Mouse (Mus musculus) neural tube, embryonic 15.5 days (tissue): ENCODE data around the gene Map3k9. TPM values are rescaled to one million over a fixed set of nuclear protein-coding genes. Genes with fewer than 3 reads are reported as not detected.

Source experiments
- ATAC-seq: fragments of 200-750 bp; cut with Nextera tagmentation; 2 replicates; pipeline ENCODE4 v1.8.0; 2017; ENCODE audit warnings: mild to moderate bottlenecking, moderate TSS enrichment, moderate library complexity; ENCODE audit not compliant: low FRiP score
- H3K27ac ChIP-seq: fragments of 300-500 bp; sonication (generic); replicated peaks from 2 replicates; pipeline ENCODE4 v1.5.1; 2015; ENCODE audit warnings: mild to moderate bottlenecking, inconsistent platforms
- H3K27me3 ChIP-seq: fragments of 300-500 bp; sonication (generic); replicated peaks from 2 replicates; pipeline ENCODE4 v1.6.1; 2015; ENCODE audit warnings: inconsistent platforms
- H3K36me3 ChIP-seq: fragments of 300-500 bp; sonication (generic); 2 replicates; pipeline ENCODE4 v1.6.1; 2015; ENCODE audit warnings: inconsistent platforms
- H3K4me1 ChIP-seq: fragments of 300-500 bp; sonication (generic); 2 replicates; pipeline ENCODE4 v1.6.1; 2015; ENCODE audit warnings: inconsistent platforms
- H3K4me2 ChIP-seq: fragments of 300-500 bp; sonication (generic); 2 replicates; pipeline ENCODE4 v1.6.1; 2015; ENCODE audit warnings: inconsistent platforms, mild to moderate bottlenecking, moderate library complexity
- H3K4me3 ChIP-seq: fragments of 300-500 bp; sonication (generic); replicated peaks from 2 replicates; pipeline ENCODE4 v1.5.1; 2015; ENCODE audit warnings: mild to moderate bottlenecking, inconsistent platforms
- H3K9ac ChIP-seq: fragments of 300-500 bp; sonication (generic); replicated peaks from 2 replicates; pipeline ENCODE4 v1.6.1; 2015; ENCODE audit warnings: mild to moderate bottlenecking, inconsistent platforms
- H3K9me3 ChIP-seq: fragments of 300-500 bp; sonication (generic); replicated peaks from 2 replicates; pipeline ENCODE4 v1.6.1; 2016; ENCODE audit warnings: inconsistent platforms
- WGBS: fragments of 180-500 bp; shearing (Covaris S2); methylation state at CpG from one replicate; pipeline ENCODE4 v1.1.7; 2015; ENCODE audit warnings: mixed read lengths; 5-methylcytosine and 5-hydroxymethylcytosine counted together
- polyA plus RNA-seq: library from polyadenylated mRNA; unstranded; fragments of >200 nt; fragmentation: Nextera tagmentation; extraction: Ambion mirVana; gene quantifications from 2 replicates; pipeline ENCODE4 v1.2.1, GENCODE M21; 2015

Gene Map3k9
- polyA plus RNA-seq, 1 experiment from 2014 or later = 11.5 TPM

GRCm38 (mm10) chr12:81782606-81783005 lies 1.6 kb upstream of the Map3k9 start:
- peaks cover 26% of the 10 kb centered on the region for H3K4me1 ChIP-seq
- no peak overlapping the region for H3K27ac ChIP-seq
- no peaks in the 10 kb centered on the region for H3K36me3 ChIP-seq
- no peak overlapping the region for H3K4me2 ChIP-seq
- H3K9ac ChIP-seq = no peak overlapping the region
- ATAC-seq = no peak
- H3K27me3 ChIP-seq = peaks cover 2% of the 10 kb centered on the region; the same call in 1 of the 2 replicates
- no peaks in the 10 kb centered on the region for H3K9me3 ChIP-seq
- 90% methylated on average over 6 of the region's 6 CpGs for WGBS
- no peak overlapping the region for H3K4me3 ChIP-seq

- H3K9ac ChIP-seq = peak overlapping the region; percentile 77
- H3K4me1 ChIP-seq = peaks cover 27% of the 10 kb centered on the region
- peak overlapping the region; percentile 67 for H3K4me3 ChIP-seq
- peak; percentile 73 for ATAC-seq
- H3K27ac ChIP-seq = peak overlapping the region; percentile 87
- H3K27me3 ChIP-seq = peaks cover 2% of the 10 kb centered on the region; the same call in 1 of the 2 replicates
- no peaks in the 10 kb centered on the region for H3K9me3 ChIP-seq
- H3K36me3 ChIP-seq = no peaks in the 10 kb centered on the region
- under 1% methylated on average over 84 of the region's 91 CpGs for WGBS
- peak overlapping the region; percentile 69 for H3K4me2 ChIP-seq
Measured at GRCm38 (mm10) chr12:81780271-81781093, 493 bp downstream of the Map3k9 start.

- no peak for ATAC-seq
- Histone ChIP-seq H3K36me3 (no peaks in the 10 kb centered on the region), H3K4me1 (peaks cover 27% of the 10 kb centered on the region), H3K9me3 (no peaks in the 10 kb centered on the region), H3K27ac (no peak overlapping the region), H3K4me3 (peak overlapping the region; percentile 67), H3K27me3 (peaks cover 2% of the 10 kb centered on the region; the same call in 1 of the 2 replicates), H3K9ac (peak overlapping the region; percentile 77), H3K4me2 (peak overlapping the region; percentile 69)
- 7% methylated on average over 12 of the region's 12 CpGs for WGBS
Measured at GRCm38 (mm10) chr12:81779831-81780230, 1.1 kb downstream of the Map3k9 start.

GRCm38 (mm10) chr12:81776191-81776590 lies 4.8 kb downstream of the Map3k9 start:
- H3K27ac ChIP-seq = no peak overlapping the region
- H3K9ac ChIP-seq = no peak overlapping the region
- peaks cover 23% of the 10 kb centered on the region for H3K4me1 ChIP-seq
- no peak overlapping the region for H3K4me3 ChIP-seq
- ATAC-seq = no peak
- no peak overlapping the region for H3K4me2 ChIP-seq
- no peaks in the 10 kb centered on the region for H3K27me3 ChIP-seq
- H3K36me3 ChIP-seq = peaks cover 8% of the 10 kb centered on the region; the same call in 1 of the 2 replicates
- H3K9me3 ChIP-seq = no peaks in the 10 kb centered on the region
- WGBS = 66% methylated on average over 3 of the region's 3 CpGs

- Histone ChIP-seq H3K9me3 (no peaks in the 10 kb centered on the region), H3K4me3 (no peak overlapping the region), H3K27ac (no peak overlapping the region), H3K9ac (no peak overlapping the region), H3K4me2 (no peak overlapping the region), H3K36me3 (peaks cover 8% of the 10 kb centered on the region; the same call in 1 of the 2 replicates), H3K27me3 (no peaks in the 10 kb centered on the region), H3K4me1 (peaks cover 23% of the 10 kb centered on the region)
- no peak for ATAC-seq
- 96% methylated on average over 2 of the region's 2 CpGs for WGBS
Measured at GRCm38 (mm10) chr12:81775641-81776040, 5.3 kb downstream of the Map3k9 start.

- Histone ChIP-seq H3K9ac (no peak overlapping the region), H3K4me3 (no peak overlapping the region), H3K27me3 (no peaks in the 10 kb centered on the region), H3K9me3 (no peaks in the 10 kb centered on the region), H3K36me3 (peaks cover 17% of the 10 kb centered on the region; the same call in 1 of the 2 replicates), H3K27ac (no peak overlapping the region), H3K4me1 (peaks cover 14% of the 10 kb centered on the region), H3K4me2 (no peak overlapping the region)
- WGBS = 90% methylated on average over 4 of the region's 4 CpGs
- ATAC-seq = no peak
Measured at GRCm38 (mm10) chr12:81774186-81774585, 6.8 kb downstream of the Map3k9 start.

GRCm38 (mm10) chr12:81769458-81769857 lies 11.5 kb downstream of the Map3k9 start:
- Histone ChIP-seq H3K27me3 (no peaks in the 10 kb centered on the region), H3K9ac (no peak overlapping the region), H3K4me2 (no peak overlapping the region), H3K36me3 (peaks cover 20% of the 10 kb centered on the region; the same call in 1 of the 2 replicates), H3K9me3 (no peaks in the 10 kb centered on the region), H3K4me3 (no peak overlapping the region), H3K27ac (no peak overlapping the region), H3K4me1 (no peaks in the 10 kb centered on the region)
- 91% methylated on average over 4 of the region's 4 CpGs for WGBS
- ATAC-seq = no peak

- Histone ChIP-seq H3K4me3 (no peak overlapping the region), H3K36me3 (0 out of 2 replicates have a peak, but pooled peaks cover 11% of the 10 kb centered on the region), H3K9me3 (no peaks in the 10 kb centered on the region), H3K27me3 (no peaks in the 10 kb centered on the region), H3K9ac (no peak overlapping the region), H3K27ac (no peak overlapping the region), H3K4me2 (no peak overlapping the region), H3K4me1 (peaks cover 7% of the 10 kb centered on the region)
- 81% methylated on average over 6 of the region's 6 CpGs for WGBS
- no peak for ATAC-seq
Measured at GRCm38 (mm10) chr12:81765386-81765785, 15.6 kb downstream of the Map3k9 start.

- no peak for ATAC-seq
- Histone ChIP-seq H3K27ac (no peak overlapping the region), H3K36me3 (0 out of 2 replicates have a peak, but pooled peaks cover 4% of the 10 kb centered on the region), H3K4me1 (peaks cover 7% of the 10 kb centered on the region), H3K9me3 (no peaks in the 10 kb centered on the region), H3K9ac (no peak overlapping the region), H3K4me2 (no peak overlapping the region), H3K4me3 (no peak overlapping the region), H3K27me3 (no peaks in the 10 kb centered on the region)
- 90% methylated on average over 5 of the region's 5 CpGs for WGBS
Measured at GRCm38 (mm10) chr12:81764370-81764769, 16.6 kb downstream of the Map3k9 start.

GRCm38 (mm10) chr12:81754651-81755050 lies 26.3 kb downstream of the Map3k9 start:
- Histone ChIP-seq H3K9me3 (no peaks in the 10 kb centered on the region), H3K4me1 (peaks cover 13% of the 10 kb centered on the region; the same call in 1 of the 2 replicates), H3K27ac (no peak overlapping the region), H3K36me3 (no peaks in the 10 kb centered on the region), H3K27me3 (no peaks in the 10 kb centered on the region), H3K4me3 (no peak overlapping the region), H3K9ac (no peak overlapping the region), H3K4me2 (no peak overlapping the region)
- 68% methylated on average over 7 of the region's 7 CpGs for WGBS
- ATAC-seq = no peak

GRCm38 (mm10) chr12:81751116-81751515 lies 29.9 kb downstream of the Map3k9 start:
- WGBS = 81% methylated on average over 4 of the region's 4 CpGs
- Histone ChIP-seq H3K4me2 (no peak overlapping the region), H3K27me3 (no peaks in the 10 kb centered on the region), H3K4me1 (peaks cover 17% of the 10 kb centered on the region), H3K4me3 (no peak overlapping the region), H3K9me3 (no peaks in the 10 kb centered on the region), H3K9ac (no peak overlapping the region), H3K27ac (no peak overlapping the region), H3K36me3 (no peaks in the 10 kb centered on the region)
- ATAC-seq = no peak

GRCm38 (mm10) chr12:81748918-81749317 lies 32.1 kb downstream of the Map3k9 start:
- Histone ChIP-seq H3K4me1 (peaks cover 9% of the 10 kb centered on the region; the same call in 1 of the 2 replicates), H3K4me2 (no peak overlapping the region), H3K4me3 (no peak overlapping the region), H3K27me3 (no peaks in the 10 kb centered on the region), H3K9ac (no peak overlapping the region), H3K27ac (no peak overlapping the region), H3K9me3 (no peaks in the 10 kb centered on the region), H3K36me3 (no peaks in the 10 kb centered on the region)
- no peak for ATAC-seq
- 60% methylated on average over 3 of the region's 3 CpGs for WGBS
